Mouse (Mus musculus): ENCODE measurements around the gene Pdlim5.
A peak's percentile ranks its signal among the peaks of the same experiment; 100 is the strongest.

Pdlim5 gene

GRCm38 (mm10) chr3:142394796-142395508, 544 bp downstream of the Pdlim5 start:
- peak in 1 of 2 experiments; percentile 2 for DNase-seq (ENCODE audit: low spot score in 2 of 2)

- DNase-seq (ENCODE audit: low spot score in 2 of 2): no peak
These were observed 1.5 kb downstream of the Pdlim5 start for GRCm38 (mm10) chr3:142394000-142394411.

GRCm38 (mm10) chr3:142391531-142391930, 4.0 kb downstream of the Pdlim5 start:
- DNase-seq (ENCODE audit: low spot score in 2 of 2): no peak

GRCm38 (mm10) chr3:142390288-142390687, 5.2 kb downstream of the Pdlim5 start:
- DNase-seq (ENCODE audit: low spot score in 2 of 2): no peak

- DNase-seq (ENCODE audit: low spot score in 2 of 2): no peak
These were observed 7.3 kb downstream of the Pdlim5 start for GRCm38 (mm10) chr3:142388189-142388588.

GRCm38 (mm10) chr3:142386505-142386904, 9.0 kb downstream of the Pdlim5 start:
- DNase-seq (ENCODE audit: low spot score in 2 of 2): no peak

- no peak for DNase-seq (ENCODE audit: low spot score in 2 of 2)
These were observed 9.8 kb downstream of the Pdlim5 start for GRCm38 (mm10) chr3:142385690-142386089.

- DNase-seq (ENCODE audit: low spot score in 2 of 2): no peak
These were observed 18.9 kb downstream of the Pdlim5 start for GRCm38 (mm10) chr3:142376638-142377037.

- DNase-seq (ENCODE audit: low spot score in 2 of 2): no peak
These were observed 20.4 kb downstream of the Pdlim5 start for GRCm38 (mm10) chr3:142375106-142375505.

GRCm38 (mm10) chr3:142372465-142373147, 22.9 kb downstream of the Pdlim5 start:
- DNase-seq (ENCODE audit: low spot score in 2 of 2): no peak

GRCm38 (mm10) chr3:142368411-142368810, 27.1 kb downstream of the Pdlim5 start:
- DNase-seq (ENCODE audit: low spot score in 2 of 2): no peak

GRCm38 (mm10) chr3:142362092-142362491, 33.4 kb downstream of the Pdlim5 start:
- DNase-seq (ENCODE audit: low spot score in 2 of 2): no peak

- DNase-seq (ENCODE audit: low spot score in 2 of 2): no peak
These were observed 36.5 kb downstream of the Pdlim5 start for GRCm38 (mm10) chr3:142358951-142359350.

GRCm38 (mm10) chr3:142356661-142357060, 38.8 kb downstream of the Pdlim5 start:
- DNase-seq (ENCODE audit: low spot score in 2 of 2): no peak

- no peak for DNase-seq (ENCODE audit: low spot score in 2 of 2)
These were observed 42.3 kb downstream of the Pdlim5 start for GRCm38 (mm10) chr3:142353218-142353617.

GRCm38 (mm10) chr3:142350513-142350912, 45.0 kb downstream of the Pdlim5 start:
- no peak for DNase-seq (ENCODE audit: low spot score in 2 of 2)

GRCm38 (mm10) chr3:142348816-142349631, 46.5 kb downstream of the Pdlim5 start:
- no peak for DNase-seq (ENCODE audit: low spot score in 2 of 2)

- no peak for DNase-seq (ENCODE audit: low spot score in 2 of 2)
These were observed 49.2 kb downstream of the Pdlim5 start for GRCm38 (mm10) chr3:142346261-142346660.

GRCm38 (mm10) chr3:142345235-142346125, 50.0 kb downstream of the Pdlim5 start:
- DNase-seq (ENCODE audit: low spot score in 2 of 2): no peak

- no peak for DNase-seq (ENCODE audit: low spot score in 2 of 2)
These were observed 51.7 kb downstream of the Pdlim5 start for GRCm38 (mm10) chr3:142343786-142344185.

- no peak for DNase-seq (ENCODE audit: low spot score in 2 of 2)
These were observed 54.8 kb downstream of the Pdlim5 start for GRCm38 (mm10) chr3:142340701-142341100.

Measured in right cerebral cortex, postnatal 36 days (tissue).